Mouse (Mus musculus) neural tube, embryonic 15.5 days (tissue): ENCODE results near the gene Wscd2. TPM values are rescaled to one million over a fixed set of nuclear protein-coding genes. Genes with fewer than 3 reads are reported as not detected.
A peak's percentile ranks its signal among the peaks of the same experiment; 100 is the strongest.

Experiments
- ATAC-seq: fragments of 200-750 bp; cut with Nextera tagmentation; 2 replicates; pipeline ENCODE4 v1.8.0; 2017; ENCODE audit warnings: mild to moderate bottlenecking, moderate TSS enrichment, moderate library complexity; ENCODE audit not compliant: low FRiP score
- H3K27ac ChIP-seq: fragments of 300-500 bp; sonication (generic); replicated peaks from 2 replicates; pipeline ENCODE4 v1.5.1; 2015; ENCODE audit warnings: mild to moderate bottlenecking, inconsistent platforms
- H3K27me3 ChIP-seq: fragments of 300-500 bp; sonication (generic); replicated peaks from 2 replicates; pipeline ENCODE4 v1.6.1; 2015; ENCODE audit warnings: inconsistent platforms
- H3K36me3 ChIP-seq: fragments of 300-500 bp; sonication (generic); 2 replicates; pipeline ENCODE4 v1.6.1; 2015; ENCODE audit warnings: inconsistent platforms
- H3K4me1 ChIP-seq: fragments of 300-500 bp; sonication (generic); 2 replicates; pipeline ENCODE4 v1.6.1; 2015; ENCODE audit warnings: inconsistent platforms
- H3K4me2 ChIP-seq: fragments of 300-500 bp; sonication (generic); 2 replicates; pipeline ENCODE4 v1.6.1; 2015; ENCODE audit warnings: inconsistent platforms, mild to moderate bottlenecking, moderate library complexity
- H3K4me3 ChIP-seq: fragments of 300-500 bp; sonication (generic); replicated peaks from 2 replicates; pipeline ENCODE4 v1.5.1; 2015; ENCODE audit warnings: mild to moderate bottlenecking, inconsistent platforms
- H3K9ac ChIP-seq: fragments of 300-500 bp; sonication (generic); replicated peaks from 2 replicates; pipeline ENCODE4 v1.6.1; 2015; ENCODE audit warnings: mild to moderate bottlenecking, inconsistent platforms
- H3K9me3 ChIP-seq: fragments of 300-500 bp; sonication (generic); replicated peaks from 2 replicates; pipeline ENCODE4 v1.6.1; 2016; ENCODE audit warnings: inconsistent platforms
- WGBS: fragments of 180-500 bp; shearing (Covaris S2); methylation state at CpG from one replicate; pipeline ENCODE4 v1.1.7; 2015; ENCODE audit warnings: mixed read lengths; 5-methylcytosine and 5-hydroxymethylcytosine counted together
- polyA plus RNA-seq: library from polyadenylated mRNA; unstranded; fragments of >200 nt; fragmentation: Nextera tagmentation; extraction: Ambion mirVana; gene quantifications from 2 replicates; pipeline ENCODE4 v1.2.1, GENCODE M21; 2015

The Wscd2 gene
- polyA plus RNA-seq, 1 experiment from 2014 or later, result 22.6 TPM

DNA sequence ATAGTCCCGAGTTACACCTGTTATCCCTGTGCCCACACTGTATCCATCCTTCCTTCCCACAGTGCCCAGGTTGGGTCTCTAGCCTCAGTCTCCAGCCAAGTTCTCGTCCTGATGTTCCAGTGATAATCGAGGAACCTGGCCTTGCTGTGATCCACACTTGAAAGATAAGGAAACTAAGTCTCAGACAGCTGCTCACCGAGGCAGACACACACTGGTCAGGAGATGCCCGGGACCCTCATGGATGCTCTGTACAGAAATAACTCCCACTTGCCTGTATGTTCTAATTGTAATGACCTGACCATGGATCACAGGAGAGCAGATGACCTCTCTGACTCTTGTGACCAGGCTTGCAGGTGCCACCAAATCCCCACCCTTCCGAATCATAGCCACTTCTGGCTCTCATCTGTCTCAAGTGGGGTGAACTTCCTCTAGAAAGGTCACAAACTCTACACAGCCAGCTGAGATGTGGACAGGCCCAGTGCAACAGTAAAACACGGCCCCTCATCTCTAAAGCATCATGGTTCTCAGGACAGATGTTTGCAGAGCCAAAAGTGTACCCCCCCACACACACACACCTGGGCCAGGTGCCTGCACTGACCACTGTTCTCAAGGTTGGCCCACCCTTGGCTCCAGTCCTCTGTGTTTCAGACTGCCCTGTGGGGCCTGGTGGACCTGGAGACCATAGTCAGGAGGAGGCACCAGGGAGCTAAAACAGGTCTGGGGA, 144.9 kb downstream of the Wscd2 start:
- H3K36me3 ChIP-seq, result no peaks in the 10 kb centered on the region
- H3K27ac ChIP-seq, result no peak overlapping the region

DNA sequence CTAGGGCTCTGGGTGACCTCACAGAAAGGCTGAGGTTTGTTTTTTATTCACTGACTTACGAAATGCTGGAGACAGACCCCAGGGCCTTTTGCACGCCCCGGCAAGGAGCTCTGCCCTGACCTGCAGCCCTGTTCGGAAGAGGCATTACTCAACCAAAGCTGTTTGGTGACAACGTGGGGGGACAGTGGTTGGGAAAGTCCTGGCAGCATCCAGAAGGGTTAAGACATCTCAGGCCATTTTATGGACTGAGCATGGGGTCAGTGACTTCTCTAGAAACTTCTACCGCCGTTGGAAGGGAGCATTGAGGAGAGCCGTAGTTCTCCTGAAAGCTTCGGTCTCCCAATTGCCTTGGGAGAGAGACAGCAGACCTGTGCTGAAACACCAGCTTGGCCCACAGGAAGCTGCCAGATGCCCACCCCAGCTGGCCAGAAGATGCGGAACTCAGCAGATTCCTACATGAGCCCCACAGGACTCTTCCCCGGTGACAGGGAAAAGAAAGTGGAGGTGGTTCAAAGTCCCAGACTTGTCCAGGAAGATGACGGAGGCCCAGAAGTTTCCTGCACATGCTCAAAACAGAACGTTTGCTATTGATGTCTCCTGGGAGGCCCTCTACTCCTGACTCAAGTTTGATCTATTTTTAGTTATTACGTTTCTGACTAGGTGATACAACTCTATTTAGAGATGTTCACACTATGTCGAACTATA, 145.9 kb downstream of the Wscd2 start:
- Histone ChIP-seq H3K9ac (no peak overlapping the region), H3K4me1 (peaks cover 21% of the 10 kb centered on the region), H3K4me2 (no peak overlapping the region), H3K36me3 (no peaks in the 10 kb centered on the region), H3K4me3 (no peak overlapping the region), H3K27me3 (no peaks in the 10 kb centered on the region), H3K9me3 (no peaks in the 10 kb centered on the region), H3K27ac (no peak overlapping the region)
- no peak for ATAC-seq
- 87% methylated on average over 15 of the region's 15 CpGs for WGBS

More for the DNA sequence above, 144.9 kb downstream of the Wscd2 start:
- no peaks in the 10 kb centered on the region for H3K9me3 ChIP-seq
- 89% methylated on average over 7 of the region's 7 CpGs for WGBS
- no peaks in the 10 kb centered on the region for H3K27me3 ChIP-seq
- H3K9ac ChIP-seq, result no peak overlapping the region
- H3K4me2 ChIP-seq, result no peak overlapping the region
- H3K4me3 ChIP-seq, result no peak overlapping the region
- peaks cover 21% of the 10 kb centered on the region for H3K4me1 ChIP-seq
- no peak for ATAC-seq

DNA sequence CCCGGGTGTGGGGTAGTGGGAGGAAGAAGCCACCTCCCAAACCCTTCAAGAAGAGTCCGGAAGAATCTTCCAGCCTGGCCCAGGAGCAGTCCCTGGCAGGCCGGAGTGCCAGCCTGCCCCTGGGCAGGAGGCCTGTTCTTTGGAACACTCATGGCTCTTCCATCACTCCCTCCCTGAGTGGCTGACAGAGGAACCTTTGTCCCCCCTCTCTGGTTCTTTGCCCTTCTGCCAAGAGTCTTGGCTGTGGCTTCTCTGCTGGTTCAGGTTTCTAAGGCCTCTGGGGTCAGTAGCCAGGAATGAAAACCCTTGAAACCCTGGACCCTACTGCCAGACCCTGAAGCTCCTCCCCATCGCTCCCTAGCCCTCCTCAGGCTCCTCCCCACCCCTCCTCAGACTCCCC, 147.5 kb downstream of the Wscd2 start:
- Histone ChIP-seq H3K36me3 (no peaks in the 10 kb centered on the region), H3K4me1 (peaks cover 21% of the 10 kb centered on the region), H3K9ac (no peak overlapping the region), H3K27ac (0 out of 2 replicates have a peak overlapping the region, but pooled peaks have one; percentile 64), H3K4me3 (no peak overlapping the region), H3K27me3 (no peaks in the 10 kb centered on the region), H3K4me2 (no peak overlapping the region), H3K9me3 (no peaks in the 10 kb centered on the region)
- 83% methylated on average over 4 of the region's 4 CpGs for WGBS
- ATAC-seq, result peak; percentile 48; the same call in 1 of the 2 replicates

DNA sequence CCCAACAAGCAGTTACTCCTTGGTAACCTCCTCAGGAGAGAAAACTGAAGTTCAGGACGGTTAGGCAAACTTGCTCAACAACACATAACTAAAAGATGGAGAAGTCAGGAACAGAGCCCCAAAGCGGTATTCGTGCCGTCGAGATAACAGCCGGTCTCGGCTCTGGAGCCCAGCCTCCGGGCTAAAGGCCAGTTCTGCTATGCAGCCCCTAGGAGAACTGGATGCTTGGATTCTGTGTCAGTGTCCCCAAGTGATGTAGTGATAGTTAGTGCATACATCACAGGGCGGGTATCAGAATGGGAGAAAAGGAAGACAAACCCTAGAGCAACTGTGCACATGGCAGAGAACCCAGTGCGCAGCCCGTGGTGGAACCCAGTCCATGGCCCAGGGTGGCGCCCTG, 147.9 kb downstream of the Wscd2 start:
- peak overlapping the region; percentile 3; the same call in 1 of the 2 replicates for H3K27ac ChIP-seq
- no peak for ATAC-seq
- 86% methylated on average over 12 of the region's 12 CpGs for WGBS
- no peak overlapping the region for H3K9ac ChIP-seq
- H3K27me3 ChIP-seq, result no peaks in the 10 kb centered on the region
- H3K9me3 ChIP-seq, result no peaks in the 10 kb centered on the region
- no peaks in the 10 kb centered on the region for H3K36me3 ChIP-seq
- H3K4me3 ChIP-seq, result no peak overlapping the region
- H3K4me2 ChIP-seq, result no peak overlapping the region
- H3K4me1 ChIP-seq, result peaks cover 24% of the 10 kb centered on the region

GRCm38 (mm10) chr5:113639126-113639525, 149.0 kb downstream of the Wscd2 start:
- Histone ChIP-seq H3K36me3 (no peaks in the 10 kb centered on the region), H3K4me3 (no peak overlapping the region), H3K9ac (no peak overlapping the region), H3K4me2 (no peak overlapping the region), H3K9me3 (no peaks in the 10 kb centered on the region), H3K27me3 (no peaks in the 10 kb centered on the region), H3K27ac (no peak overlapping the region), H3K4me1 (peaks cover 20% of the 10 kb centered on the region)
- no peak for ATAC-seq
- WGBS, result 83% methylated on average over 5 of the region's 5 CpGs

Other genes with a start within 250 kb of the Wscd2 start
- gene Sgsm1, start 179.5 kb upstream of the Wscd2 start, polyA plus RNA-seq, result 16.8 and 20.0 TPM in 2 replicates
- gene Aym1, start 133.0 kb upstream of the Wscd2 start, polyA plus RNA-seq, result not detected in 2 replicates
- 2.9 and 3.2 TPM in 2 replicates for gene Cmklr1, start 160.1 kb downstream of the Wscd2 start, polyA plus RNA-seq
- gene 1700069L16Rik, start 234.4 kb downstream of the Wscd2 start, polyA plus RNA-seq, result not detected in 2 replicates
- 9.6 and 11.1 TPM in 2 replicates for gene Ficd, start 245.5 kb downstream of the Wscd2 start, polyA plus RNA-seq